Mouse (Mus musculus) telencephalon, adult 2 months (tissue): ENCODE results near the gene Snx33.
"Not testable (repeated sequence)": the region's sequence is repeated elsewhere in the genome, so short reads cannot be mapped to it uniquely, and the experiment has no call there.

Experiments used
- DNase-seq: peaks from one replicate; pipeline ENCODE4 v3.0.0-alpha.2; 2011; ENCODE audit warnings: low read depth, low spot score

The Snx33 gene

DNA sequence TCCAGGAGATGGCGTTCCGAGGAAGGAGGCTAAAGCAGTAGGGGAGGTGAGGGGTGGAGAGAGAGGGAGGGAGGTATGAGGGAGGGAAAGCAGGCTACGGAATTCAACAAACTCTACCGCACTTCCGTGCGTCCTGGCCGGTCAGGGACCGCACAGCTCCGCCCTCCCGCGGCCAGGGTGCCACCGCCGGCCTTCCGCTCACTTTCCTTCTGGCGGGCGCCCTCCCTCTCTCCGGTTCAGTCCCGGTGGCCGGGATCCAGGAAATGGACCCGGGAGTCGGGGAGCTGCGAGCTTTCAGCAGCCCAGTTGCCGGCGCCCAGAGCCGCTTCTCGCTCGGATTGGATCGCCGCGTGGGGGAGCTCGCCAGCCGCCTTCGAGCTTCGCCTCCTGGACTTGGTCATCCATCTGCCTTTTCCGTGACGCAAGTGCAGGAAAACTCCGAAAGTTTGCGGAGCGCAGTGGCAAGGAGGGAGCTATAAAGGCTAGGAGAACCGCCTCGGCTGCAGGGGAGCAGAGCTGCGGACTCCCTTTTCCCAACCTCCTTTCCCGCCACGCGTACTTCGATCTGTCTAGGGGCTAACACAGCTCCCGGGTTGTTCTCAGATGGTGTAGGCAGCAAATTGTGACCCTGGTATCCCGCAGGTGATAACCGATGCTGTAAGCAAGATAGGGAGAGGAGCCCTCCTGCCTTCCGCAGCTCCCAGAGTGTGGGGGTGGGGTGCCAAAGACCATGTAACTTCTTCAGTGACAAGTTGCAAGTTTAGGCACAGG is at the start of gene Snx33:
Gene Snx33, minus strand, starts transcription at position 331 of the 771 bp plus-strand sequence.
- DNase-seq = peak; percentile 59

DNA sequence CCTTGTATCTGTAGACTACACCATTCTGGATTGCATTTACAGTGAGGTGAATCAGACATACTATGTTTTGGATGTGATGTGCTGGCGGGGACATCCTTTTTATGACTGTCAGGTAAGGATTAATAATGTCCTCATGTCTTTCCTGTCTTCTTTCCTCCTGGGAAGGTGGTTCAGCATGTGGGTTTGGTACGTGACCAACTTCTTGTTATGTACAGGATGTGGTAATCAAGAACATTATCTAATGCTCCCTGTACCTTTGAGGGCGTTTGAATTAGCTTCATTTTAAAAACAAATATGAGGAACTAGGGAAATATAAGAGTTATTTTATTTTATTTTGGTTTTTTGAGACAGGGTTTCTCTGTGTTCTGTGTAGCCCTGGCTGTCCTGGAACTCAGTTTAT is 47.0 kb upstream of the Snx33 start:
- no peak for DNase-seq

GRCm38 (mm10) chr9:56973960-56974524 is 45.9 kb upstream of the Snx33 start:
- no peak for DNase-seq

DNA sequence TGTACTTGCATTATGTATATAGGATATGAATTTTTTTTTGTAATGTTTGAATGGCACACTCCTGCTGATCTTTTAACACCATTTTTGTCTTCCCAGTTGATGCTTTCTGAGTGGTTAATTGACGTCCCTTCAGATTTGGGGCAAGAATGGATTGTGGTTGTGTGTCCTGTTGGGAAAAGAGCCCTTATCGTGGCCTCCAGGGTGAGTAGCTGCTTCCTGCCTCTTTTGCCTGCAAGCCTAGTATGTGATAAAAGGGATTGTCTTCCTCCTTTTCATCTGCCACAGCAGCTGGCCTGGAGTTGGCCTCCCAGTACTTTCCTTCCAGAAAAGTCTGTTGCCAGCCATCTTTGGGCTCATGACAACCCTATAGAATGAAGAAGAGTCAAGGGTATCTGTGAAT is 42.0 kb upstream of the Snx33 start:
- no peak for DNase-seq

GRCm38 (mm10) chr9:56961591-56961990 is 33.4 kb upstream of the Snx33 start:
- no peak for DNase-seq

DNA sequence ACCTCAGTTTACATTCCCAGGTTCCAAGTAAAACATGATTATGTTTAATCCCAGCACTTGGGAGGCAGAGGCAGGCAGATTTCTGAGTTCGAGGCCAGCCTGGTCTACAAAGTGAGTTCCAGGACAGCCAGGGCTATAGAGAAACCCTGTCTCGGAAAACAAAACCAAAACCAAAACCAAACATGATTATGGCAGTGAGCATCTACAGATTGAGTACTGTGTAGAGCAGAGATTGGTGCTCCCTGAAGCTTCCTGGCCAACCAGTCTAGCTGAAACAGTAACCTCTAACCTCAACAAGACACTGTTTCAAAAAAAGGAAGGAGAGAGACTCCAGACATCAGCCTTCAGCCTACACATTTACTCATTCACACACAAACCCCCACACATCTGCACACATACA is 30.5 kb upstream of the Snx33 start:
- DNase-seq = no peak

DNA sequence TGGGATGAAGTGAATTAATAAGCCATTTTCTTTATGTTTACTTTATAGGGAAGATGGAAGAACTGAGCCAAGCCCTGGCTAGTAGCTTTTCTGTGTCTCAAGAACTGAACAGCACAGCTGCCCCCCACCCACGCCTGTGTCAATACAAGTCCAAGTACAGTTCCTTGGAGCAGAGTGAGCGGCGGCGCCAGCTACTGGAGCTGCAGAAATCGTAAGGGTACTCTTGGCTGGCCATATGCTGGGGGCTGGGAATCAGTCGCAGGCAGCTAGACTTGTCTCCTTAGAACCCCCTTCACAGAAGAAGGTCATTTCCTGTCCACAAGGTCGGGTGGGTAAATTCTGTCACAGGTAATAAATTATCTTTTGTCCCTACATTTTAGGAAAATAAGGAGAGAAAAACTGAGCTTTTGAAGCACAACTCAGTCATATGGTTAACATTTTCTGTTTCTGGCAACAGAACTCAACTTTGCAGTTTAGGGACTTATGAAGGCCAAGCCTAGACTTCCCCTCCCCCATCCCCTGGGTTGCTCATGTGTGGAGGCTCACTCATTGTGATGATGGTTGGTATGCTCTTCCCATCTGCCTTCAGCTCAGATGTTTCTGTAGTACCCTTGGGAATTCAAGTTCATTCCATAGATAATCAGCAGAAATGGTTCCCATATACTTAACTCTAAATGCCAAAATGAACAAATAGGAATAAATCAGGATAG is 28.9 kb upstream of the Snx33 start:
- no peak for DNase-seq

GRCm38 (mm10) chr9:56953562-56953961 is 25.4 kb upstream of the Snx33 start:
- no peak for DNase-seq

DNA sequence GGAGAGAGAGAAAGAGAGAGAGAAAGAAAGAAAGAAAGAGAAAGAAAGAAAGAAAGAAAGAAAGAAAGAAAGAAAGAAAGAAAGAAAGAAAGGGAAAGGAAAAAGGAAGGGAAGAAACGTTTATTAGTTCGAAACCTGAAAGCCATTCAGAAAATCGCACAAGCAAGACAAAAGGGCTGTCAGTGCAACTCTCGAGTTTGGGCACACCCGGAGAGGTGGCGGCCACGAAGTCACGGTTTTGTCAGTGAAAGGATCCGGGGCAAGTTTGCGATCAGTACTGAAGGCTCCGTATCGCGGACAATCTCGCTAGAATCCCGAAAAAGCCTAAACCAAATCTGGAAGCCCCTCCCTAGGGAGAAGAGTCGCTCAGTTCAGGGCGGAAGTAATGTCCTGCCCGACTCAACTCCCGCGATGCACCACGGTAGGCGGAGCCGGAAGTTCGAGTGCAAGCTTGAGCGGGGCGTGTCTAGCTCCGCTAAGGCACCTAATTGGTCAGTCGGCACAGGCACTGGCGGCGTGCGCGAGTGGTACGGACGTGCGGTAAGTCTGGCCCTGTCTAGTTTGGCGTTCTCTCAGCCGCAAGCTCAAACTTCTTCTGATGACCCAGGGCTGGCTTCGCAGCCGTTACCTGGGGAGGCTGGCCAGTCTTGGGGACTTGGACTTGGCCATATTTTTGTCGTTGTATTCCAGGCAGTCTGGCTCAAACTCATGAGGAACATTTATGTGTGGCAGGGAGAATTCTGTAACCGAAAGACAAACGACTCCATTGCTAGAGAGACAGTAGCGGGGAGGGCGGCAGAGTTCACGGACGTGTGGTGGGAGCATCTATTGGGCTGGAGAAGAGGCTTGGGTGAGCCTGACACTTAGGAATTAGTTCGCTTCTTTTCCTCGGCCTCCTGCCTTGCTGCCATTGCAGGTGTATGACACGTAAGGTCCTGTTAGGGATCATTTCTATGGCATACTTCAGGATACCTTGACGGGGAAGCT is 22.5 kb upstream of the Snx33 start, which contains the start of gene Snupn:
Gene Snupn, plus strand, starts transcription at position 465 of the 987 bp plus-strand sequence.
- DNase-seq = peak; percentile 98

GRCm38 (mm10) chr9:56949767-56950166 is 21.6 kb upstream of the Snx33 start:
- DNase-seq = no peak

DNA sequence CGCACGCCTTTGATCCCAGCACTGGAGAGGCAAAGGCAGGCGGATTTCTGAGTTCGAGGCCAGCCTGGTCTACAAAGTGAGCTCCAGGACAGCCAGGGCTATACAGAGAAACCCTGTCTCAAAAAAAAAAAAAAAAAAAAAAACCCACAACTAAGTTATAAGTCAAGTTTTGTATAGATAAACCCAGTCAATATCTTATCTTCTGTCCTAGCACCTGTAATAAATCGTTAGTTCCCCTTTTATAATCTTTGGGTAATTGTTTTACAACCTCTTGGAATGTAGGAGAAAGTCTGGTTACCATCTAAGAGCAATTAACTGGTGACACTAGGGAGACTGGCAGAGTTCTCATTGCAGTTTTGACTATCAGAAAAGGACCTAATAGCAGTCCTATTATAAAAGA is 20.5 kb upstream of the Snx33 start:
- DNase-seq = not testable (repeated sequence)

GRCm38 (mm10) chr9:56947481-56947880 is 19.3 kb upstream of the Snx33 start:
- not testable (repeated sequence) for DNase-seq

- DNase-seq = no peak
Observed at GRCm38 (mm10) chr9:56938374-56938773, 10.2 kb upstream of the Snx33 start.

DNA sequence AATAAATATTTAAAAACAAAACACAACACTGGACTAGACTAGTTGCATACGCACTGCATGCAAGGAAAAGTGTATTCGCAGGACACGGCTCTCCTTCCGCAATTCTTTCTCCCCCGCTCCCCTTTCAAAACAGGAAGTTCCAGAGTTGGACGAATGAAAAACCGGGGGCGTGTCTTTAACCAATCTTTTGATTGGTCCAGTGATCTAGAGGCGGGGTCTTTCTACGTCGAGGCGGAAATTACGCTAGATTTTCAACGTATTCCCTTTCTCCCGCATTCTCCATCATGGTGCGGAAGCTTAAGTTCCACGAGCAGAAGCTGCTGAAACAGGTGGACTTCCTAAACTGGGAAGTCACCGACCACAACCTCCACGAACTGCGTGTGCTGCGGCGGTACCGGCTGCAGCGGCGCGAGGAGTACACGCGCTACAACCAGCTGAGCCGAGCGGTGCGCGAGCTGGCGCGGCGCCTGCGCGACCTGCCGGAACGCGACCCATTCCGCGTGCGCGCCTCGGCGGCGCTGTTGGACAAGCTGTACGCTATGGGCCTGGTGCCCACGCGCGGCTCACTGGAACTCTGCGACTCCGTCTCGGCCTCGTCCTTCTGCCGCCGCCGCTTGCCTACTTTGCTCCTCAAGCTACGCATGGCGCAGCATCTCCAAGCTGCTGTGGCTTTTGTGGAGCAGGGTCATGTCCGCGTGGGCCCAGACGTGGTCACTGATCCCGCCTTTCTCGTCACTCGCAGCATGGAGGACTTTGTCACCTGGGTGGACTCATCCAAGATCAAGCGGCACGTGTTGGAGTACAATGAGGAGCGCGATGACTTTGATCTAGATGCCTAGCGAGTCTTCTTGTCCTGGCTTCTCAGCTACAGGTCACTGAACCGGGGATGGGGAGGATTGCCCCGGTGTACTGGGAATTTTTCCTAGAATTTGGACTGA is 9.3 kb upstream of the Snx33 start, which contains the start of gene Imp3:
Gene Imp3, plus strand, starts transcription at position 253 of the 938 bp plus-strand sequence.
- peak; percentile 98 for DNase-seq

DNA sequence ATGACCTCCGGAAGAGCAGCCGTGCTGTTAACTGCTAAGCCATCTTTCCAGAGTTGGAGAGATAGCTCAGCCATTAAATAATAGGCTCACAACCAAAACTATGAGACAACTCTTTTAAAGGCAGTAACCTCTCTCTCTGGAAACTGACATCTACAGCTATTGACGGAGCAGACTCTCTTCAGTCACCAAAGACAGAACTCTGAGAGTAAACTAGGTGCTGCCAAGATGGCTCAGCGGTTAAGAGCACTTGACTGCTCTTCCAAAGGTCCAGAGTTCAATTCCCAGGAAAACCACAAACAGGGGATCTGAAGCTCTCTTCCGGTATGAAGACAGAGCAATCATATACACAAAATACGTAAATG is 8.7 kb upstream of the Snx33 start:
- no peak for DNase-seq

GRCm38 (mm10) chr9:56930556-56930955 is 2.4 kb upstream of the Snx33 start:
- DNase-seq = no peak

GRCm38 (mm10) chr9:56929496-56929895 is 1.3 kb upstream of the Snx33 start:
- no peak for DNase-seq

GRCm38 (mm10) chr9:56927191-56928012 is 769 bp downstream of the Snx33 start:
- no peak for DNase-seq

DNA sequence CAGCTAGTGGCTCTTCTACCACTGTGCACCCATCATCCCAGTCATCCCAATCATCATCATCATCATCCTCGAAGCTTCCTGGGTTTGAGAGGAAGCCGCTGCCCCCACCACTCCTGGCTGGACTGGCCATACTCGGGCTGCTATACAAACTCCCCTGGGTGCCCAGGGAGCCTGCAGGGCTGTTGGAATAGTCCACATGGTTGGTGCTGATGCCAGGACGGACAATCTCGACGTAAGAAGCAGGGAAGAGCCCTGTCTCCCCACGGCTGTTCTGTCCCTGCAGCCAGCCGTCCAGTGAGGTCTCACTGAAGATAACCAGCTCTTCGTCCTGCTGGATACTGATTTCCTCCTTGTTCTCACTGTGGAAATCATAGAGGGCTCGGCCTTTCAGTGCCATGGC is 1.8 kb downstream of the Snx33 start:
- DNase-seq = no peak

DNA sequence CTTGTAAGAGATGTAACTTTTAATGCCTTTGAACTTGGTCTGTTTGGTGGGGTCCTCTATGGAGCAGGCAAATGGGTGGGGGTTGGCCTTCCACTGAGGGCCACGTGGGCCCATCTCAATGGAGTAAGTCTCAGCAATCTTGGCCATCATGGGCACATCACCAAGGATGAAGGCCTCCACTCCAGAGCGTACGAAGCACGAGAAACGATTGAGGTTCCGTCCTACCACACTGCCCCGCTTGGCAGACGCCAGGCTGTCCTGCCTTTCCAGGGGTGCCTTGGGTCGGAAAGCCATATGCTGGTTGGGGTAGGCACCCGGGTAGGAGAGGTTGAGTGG is 2.2 kb downstream of the Snx33 start:
- no peak for DNase-seq
